Mouse (Mus musculus): ENCODE results near the gene Kcnh1. TPM values are rescaled to one million over a fixed set of nuclear protein-coding genes. Genes with fewer than 3 reads are reported as not detected.

Gene Kcnh1
- not detected for polyA plus RNA-seq (2017; shearing (Covaris generic))

- no peak for ATAC-seq
Measured at GRCm38 (mm10) chr1:192190508-192191321, at the start of gene Kcnh1. Gene Kcnh1, plus strand, starts transcription at chr1:192190774.

GRCm38 (mm10) chr1:192151179-192151578 is 39.4 kb upstream of the Kcnh1 start:
- no peak for ATAC-seq

DNA sequence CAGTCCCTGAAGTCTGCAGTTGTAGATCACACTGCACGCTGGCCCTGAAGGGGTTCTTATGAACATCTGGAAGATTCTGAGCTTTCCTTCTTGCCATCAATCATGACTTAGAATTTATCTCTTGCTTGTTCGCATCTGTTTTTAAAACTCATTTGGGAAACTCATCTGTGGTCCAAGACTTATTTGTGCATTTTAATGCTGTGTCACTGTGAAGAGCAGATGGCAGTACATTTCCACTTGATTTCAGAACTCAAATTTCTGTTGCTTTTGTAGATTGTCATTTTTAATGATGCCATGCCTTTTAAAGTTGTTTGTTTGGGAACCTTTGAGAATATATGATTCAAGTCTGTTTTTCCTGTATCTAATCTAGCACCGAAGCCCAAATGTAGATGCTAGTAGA is 19.1 kb upstream of the Kcnh1 start:
- no peak for ATAC-seq

DNA sequence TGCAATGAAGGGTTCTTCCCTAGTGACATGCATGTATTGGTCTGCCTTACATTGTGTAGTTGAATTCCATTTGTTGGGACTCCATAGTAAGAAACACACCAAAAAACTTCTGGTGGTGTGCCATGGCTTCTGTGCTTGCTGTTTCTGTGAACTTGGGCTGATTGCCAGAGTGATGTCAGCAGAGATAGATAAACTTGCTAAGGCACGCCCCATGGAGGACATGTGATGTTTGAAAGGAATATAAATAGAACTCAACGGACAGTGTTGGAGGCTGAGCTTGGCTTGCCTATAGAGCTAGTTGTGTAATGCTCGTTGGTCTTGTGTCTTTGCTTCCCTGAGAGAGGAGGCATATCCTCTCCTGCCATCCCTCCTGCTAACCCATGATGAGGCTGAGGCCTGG is 10.7 kb upstream of the Kcnh1 start:
- ATAC-seq, result no peak

DNA sequence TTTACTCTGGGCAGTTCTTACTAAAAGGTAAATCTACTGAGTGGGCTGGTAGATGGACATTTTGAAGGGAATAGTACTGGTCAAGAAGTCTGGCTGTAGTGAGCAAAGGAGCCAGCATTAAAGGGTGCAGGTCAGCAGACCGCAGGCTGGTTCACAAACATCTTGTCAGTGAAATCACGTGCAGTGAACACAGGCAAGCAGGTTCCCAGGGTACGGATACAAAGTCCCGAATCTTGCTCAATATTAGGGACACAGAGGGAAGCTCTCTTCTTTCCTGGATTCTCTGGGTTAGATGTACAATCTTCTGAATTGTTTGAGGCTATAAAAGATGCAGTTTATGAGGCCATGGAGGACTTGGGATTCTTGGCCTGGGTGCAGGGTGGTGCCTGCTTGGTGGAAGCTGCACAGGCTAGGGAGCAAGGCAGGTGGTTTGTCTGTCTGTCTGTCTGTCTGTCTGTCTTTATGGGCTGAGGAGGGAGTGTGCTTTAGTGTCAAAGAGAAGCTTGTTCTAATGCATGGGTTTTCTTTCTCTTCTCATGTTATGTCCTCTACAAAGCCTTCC is 8.8 kb upstream of the Kcnh1 start:
- no peak for ATAC-seq

DNA sequence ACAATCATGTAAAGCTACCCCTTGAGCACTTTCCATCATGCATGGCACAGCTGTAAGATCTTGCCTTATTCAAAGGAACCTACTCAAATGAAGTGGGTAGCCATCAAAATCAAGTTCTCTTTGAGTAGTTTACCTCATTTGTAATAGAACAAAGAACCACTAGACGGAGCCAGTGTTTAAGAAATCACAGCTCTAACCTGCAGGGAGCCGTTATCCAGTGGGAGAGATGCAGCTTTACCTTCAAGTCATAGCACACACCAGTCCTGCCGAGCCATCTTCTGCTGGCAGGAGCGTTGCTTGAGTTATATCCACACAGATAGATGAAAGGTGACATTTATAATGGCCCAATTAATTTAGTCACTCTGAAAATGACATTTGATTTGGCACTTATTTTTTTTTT is 1.5 kb upstream of the Kcnh1 start:
- ATAC-seq, result no peak

GRCm38 (mm10) chr1:192189771-192190170 is 803 bp upstream of the Kcnh1 start:
- no peak for ATAC-seq

- no peak for ATAC-seq
Measured at GRCm38 (mm10) chr1:192191322-192191639, 707 bp downstream of the Kcnh1 start.

GRCm38 (mm10) chr1:192191859-192192258 is 1.3 kb downstream of the Kcnh1 start:
- ATAC-seq, result no peak

DNA sequence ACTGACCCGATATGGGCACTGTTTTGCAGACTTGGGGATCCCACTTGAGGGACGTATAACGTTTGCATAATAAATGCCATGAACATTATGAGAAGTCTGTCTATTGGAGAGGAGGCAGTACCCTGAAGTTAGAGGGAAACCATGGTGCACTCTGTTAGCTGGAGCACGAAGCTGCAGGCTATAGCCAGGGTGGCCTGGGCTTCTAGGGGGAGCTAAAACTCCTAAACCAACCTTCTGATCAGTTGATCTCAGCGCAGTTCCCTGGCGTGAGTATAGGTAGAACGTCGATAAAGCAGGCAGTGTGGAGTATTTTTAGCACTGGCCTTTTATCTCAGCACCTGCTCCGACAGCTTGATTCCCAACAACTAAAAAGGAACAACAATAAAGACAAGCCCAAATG is 2.1 kb downstream of the Kcnh1 start:
- ATAC-seq, result no peak

GRCm38 (mm10) chr1:192193656-192194055 is 3.1 kb downstream of the Kcnh1 start:
- ATAC-seq, result no peak

DNA sequence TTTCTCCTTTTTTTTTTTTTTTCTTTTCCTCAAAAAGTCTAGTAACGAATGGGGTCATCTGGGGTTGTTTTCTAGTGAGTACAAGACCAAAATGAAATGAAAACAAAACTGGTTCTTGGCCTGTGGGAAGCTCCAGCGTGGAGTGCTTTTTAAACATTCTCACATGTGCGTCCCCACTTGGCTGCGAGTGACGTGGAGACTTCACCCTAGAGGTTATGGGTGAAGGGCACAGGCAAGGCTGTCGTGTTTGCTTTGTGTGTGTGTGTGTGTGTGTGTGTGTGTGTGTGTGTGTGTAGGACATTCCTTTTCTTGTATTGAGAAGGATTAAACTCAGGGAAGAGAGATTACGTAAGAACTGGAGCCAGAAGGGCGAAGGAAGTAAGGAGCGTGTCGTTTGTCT is 6.9 kb downstream of the Kcnh1 start:
- ATAC-seq, result no peak

- no peak for ATAC-seq
Measured at GRCm38 (mm10) chr1:192202936-192203335, 12.4 kb downstream of the Kcnh1 start.

GRCm38 (mm10) chr1:192207956-192208355 is 17.4 kb downstream of the Kcnh1 start:
- no peak for ATAC-seq

DNA sequence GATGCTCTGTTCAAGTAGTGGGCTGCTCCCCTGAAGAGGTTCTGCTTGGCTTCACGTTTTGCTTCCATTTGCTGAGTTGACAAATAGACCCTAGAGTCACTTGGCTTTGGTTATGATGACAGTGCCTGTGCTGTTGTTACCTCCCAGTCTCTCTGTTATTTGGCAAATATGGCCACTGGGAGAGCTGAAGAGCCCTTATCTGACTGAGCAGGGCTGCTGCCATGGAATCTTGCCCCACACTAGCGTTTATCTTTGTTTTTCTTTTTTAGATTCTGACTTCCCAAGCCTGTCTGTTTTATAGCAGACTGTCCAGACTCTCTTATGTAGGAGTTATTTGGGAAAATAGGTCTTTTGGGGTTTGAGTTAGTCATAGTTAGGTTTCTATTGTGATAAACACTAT is 21.9 kb downstream of the Kcnh1 start:
- ATAC-seq, result no peak

DNA sequence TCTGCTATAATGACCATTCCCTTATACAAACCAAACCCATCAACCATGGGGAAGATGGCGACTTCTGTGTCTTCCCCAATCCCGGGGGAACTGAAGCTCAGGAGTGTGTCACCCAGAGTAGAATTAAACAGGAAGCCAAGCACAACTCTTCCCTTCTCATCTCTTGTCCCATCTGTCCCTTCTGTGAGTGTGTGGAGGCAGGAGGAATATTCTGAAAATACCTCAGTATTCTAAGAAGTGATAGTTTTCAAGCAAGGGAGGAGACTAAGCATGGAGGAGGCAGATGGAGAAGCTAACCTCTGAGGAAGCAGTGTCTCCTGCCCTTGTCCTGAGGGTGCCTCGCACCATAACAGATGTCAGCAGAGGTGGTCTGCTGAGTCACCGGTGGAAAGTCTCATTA is 24.1 kb downstream of the Kcnh1 start:
- ATAC-seq, result no peak

- no peak for ATAC-seq
Measured at GRCm38 (mm10) chr1:192220156-192220555, 29.6 kb downstream of the Kcnh1 start.

- no peak for ATAC-seq
Measured at GRCm38 (mm10) chr1:192224161-192224560, 33.6 kb downstream of the Kcnh1 start.

GRCm38 (mm10) chr1:192232696-192233095 is 42.1 kb downstream of the Kcnh1 start:
- ATAC-seq, result no peak

- ATAC-seq, result no peak
Measured at GRCm38 (mm10) chr1:192246836-192247235, 56.3 kb downstream of the Kcnh1 start.

DNA sequence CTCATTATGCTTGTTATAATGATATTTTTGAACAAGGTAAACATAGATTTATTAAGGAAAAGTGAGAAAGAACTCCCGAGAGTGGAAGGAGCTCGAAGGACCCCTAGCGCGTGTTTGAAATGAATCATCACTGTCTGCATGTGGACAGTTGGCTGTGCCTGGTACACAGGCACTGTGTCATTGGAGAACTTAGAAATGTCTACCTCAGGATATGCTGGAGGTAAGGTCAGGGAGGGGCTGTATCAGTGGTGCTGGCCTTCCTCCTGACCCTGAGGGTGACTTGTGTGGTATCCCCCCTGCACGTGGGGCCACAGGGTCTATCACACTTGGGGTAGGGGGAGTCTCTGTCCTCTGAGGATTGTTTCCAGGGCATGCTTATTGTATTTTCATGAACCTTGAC is 68.6 kb downstream of the Kcnh1 start:
- ATAC-seq, result no peak

- no peak for ATAC-seq
Measured at GRCm38 (mm10) chr1:192259616-192260015, 69.0 kb downstream of the Kcnh1 start.

- no peak for ATAC-seq
Measured at GRCm38 (mm10) chr1:192265704-192266103, 75.1 kb downstream of the Kcnh1 start.

DNA sequence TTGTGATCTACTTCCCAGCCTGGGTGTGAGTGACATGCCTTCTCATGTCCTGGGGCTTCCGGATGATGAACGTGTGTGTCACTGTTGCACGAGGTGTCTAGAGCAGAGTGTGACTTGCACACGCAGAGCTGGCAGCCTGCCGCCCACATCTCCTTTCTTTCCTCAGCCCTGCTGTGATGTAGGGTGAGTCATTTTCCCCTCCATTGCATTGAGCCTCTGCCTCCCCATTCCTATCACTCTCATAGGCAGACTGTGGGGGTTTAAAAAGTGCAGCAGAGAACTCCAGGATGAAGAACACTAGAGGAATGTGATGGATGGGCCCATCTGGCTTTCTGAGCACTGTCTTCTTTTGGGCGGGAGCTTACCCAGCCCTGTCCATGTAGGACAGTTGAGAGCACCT is 76.4 kb downstream of the Kcnh1 start:
- no peak for ATAC-seq

DNA sequence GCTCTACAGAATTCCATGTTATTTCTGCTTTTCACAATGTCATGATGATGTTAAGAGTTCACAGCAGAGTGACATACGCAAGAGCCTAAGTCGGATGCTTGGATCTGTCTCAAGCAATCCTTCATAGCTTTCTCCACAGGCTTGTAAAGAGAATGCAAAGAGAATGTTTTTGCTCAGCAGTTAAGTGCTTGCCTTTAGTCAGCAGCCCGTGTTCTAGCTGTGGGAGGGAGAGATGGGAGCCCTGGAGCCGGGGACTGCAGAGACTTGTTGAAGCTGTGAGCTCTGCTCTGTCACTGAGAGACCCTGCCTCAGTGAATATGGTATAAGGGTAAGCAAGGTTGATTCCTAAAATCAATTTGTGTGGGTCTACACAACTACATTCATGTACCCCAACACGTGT is 78.3 kb downstream of the Kcnh1 start:
- no peak for ATAC-seq

Measured in inflammation-experienced regulatory T-cells, adult 6 months (primary cell).